Mouse (Mus musculus) testis, adult 2 months (tissue): ENCODE data around the gene Exosc5.

ENCODE experiments used
- CTCF ChIP-seq: fragments of 200-500 bp; IDR thresholded peaks from 2 replicates; pipeline ENCODE4 v1.5.1; 2012; ENCODE audit warnings: low read depth, mild to moderate bottlenecking, inconsistent platforms, low read length, moderate library complexity; ENCODE audit not compliant: control insufficient read depth, insufficient read depth, insufficient replicate concordance
- POLR2A ChIP-seq: fragments of 200-500 bp; IDR thresholded peaks from 2 replicates; pipeline ENCODE4 v1.6.1; 2012; ENCODE audit warnings: low read depth, mild to moderate bottlenecking, inconsistent platforms, low read length, moderate library complexity; ENCODE audit not compliant: control insufficient read depth

GRCm38 (mm10) chr7:25614831-25615705 is 43.9 kb upstream of the Exosc5 start:
- no peak for TF ChIP-seq CTCF
- no peak for TF ChIP-seq POLR2A
